Mouse (Mus musculus) erythroblast, embryonic 14.5 days (primary cell): ENCODE results near the gene Nkain2.

Experiments used
- GATA1 ChIP-seq: IDR thresholded peaks from 2 replicates; pipeline ENCODE4 v1.6.1; 2012; ENCODE audit warnings: low read length, inconsistent platforms, mixed read lengths
- TAL1 ChIP-seq: IDR thresholded peaks from 3 replicates; pipeline ENCODE4 v1.6.1; 2012; ENCODE audit warnings: low read length, inconsistent platforms, mixed read lengths

DNA sequence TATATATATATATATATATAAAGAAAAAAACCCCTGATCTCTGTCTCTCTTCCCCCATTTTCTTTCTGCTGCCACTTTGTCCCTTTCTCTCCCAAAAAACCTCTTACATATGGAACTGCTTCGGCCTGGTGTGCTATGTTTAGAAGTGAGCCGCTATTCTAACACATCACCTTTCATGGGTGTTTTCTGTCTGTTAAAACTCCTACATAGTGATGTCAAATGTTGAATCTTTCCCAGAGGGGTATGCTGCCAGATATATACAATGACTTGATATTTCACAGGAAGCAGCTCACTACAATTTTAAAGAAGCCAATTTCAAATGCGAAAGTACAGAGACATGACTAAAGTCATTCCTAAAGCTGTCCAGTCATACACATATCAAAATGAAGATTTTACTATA lies 49.6 kb upstream of the Nkain2 start:
- no peak for TF ChIP-seq TAL1
- TF ChIP-seq GATA1 = no peak
